Mouse (Mus musculus) brain, embryonic 18.5 days (tissue): Measurements from ENCODE around the gene Plxna2.

Experiments used
- DNase-seq: peaks from one replicate; pipeline ENCODE4 v3.0.0-alpha.2; 2012; ENCODE audit warnings: low read depth, low spot score

Gene Plxna2

DNA sequence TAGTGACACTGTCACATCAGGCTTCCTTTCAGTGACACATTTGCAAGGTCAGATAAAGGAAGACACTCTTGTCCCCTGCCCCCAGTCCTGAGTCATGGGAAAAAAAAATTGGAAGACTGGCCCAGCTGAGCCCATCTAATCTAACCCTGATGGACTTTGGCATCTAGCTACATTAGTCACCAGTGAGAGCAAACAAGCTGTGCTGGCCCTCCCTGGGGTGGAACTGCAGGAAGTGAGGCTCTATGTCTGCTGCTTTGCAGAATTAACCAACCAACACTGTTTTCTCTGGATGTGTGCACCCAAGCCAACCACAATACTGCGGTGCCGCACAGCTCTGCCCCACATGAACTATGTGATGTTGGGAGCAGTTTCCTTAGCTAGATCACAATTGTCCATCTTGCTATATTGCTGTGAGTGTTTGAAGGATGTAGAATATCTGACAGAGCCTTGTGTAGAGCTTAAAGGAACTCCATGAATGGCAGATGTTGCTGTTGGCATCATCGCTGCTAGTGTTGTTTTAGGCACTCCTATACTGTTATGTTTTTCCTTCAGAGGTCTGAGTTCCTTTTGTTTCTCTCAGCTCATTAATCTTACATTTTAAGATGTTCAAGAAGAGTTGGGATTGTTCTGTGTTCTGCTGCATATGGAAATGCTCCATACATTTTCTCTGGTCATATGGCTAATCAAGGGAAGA is 42.6 kb downstream of the Plxna2 start:
- no peak for DNase-seq

DNA sequence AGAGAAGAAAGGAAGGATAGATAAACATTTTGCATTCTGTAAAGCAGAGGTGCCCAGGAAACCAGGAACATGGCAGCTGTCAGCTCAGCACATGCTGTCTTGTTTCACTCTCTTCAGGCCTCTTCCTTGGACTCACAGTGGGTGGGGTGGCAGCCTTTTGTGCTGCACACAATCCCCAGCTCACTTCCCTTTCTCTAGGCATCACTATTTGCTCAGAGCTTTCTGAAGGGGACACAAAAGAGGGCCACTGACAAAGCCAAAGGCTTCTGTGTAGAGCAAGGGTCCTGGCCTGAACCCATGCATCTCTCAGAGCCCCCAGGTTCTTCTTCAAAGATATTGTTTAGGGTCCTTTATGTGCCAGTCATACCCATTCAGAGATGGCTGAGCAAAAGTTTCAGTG is 45.0 kb downstream of the Plxna2 start:
- DNase-seq: no peak

DNA sequence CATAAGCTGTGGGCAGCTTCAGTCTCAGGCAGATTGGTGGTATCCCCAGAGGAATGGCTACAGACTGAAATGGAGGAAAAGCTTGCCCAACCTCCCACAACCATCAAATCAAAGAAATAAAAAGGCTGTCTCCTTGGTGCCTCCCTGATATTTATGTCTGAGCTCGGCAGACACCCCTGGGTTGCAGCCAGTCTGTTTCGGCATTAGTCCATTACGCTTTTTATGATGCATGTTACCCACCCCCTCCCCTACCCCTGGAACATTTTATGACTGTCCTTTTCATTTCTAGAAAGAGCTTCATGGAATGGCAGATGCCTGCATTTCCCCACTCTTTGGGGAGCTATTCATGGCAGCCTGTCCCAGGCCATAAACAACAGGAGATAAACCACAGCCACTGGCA is 47.7 kb downstream of the Plxna2 start:
- no peak for DNase-seq

DNA sequence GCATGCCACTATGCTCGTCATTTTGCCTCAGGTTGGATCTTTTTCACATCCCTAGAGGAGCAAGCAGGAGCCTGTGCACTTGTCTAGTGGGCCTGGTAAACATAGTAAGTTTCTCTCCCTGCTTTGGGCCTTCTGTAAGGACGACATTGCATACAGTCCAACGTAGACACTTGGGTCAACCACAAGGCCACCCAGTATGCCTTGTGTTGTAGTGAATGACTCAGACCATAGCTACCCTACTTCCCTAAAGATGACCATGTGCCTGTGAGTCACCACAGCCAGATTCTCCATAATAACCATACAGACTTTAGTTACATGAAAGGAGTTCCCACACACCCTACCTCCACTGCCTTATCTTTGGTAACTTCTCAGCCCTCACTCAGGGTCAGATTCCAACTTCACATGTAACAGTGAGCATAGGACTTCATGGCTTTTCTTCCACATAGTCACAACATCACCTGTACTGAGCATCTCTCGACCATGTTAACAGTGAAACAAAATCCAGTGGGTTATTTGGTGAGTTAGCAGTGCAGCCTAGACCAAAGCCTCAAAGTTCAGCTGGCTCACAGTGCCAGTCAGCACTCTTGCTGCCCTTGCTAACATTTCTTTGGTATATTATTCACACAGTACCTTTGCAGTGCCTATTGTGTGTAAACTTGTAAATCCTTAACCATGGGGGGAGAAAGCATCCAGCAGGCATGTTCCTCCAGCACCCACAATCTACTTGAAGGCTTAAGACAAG is 53.9 kb downstream of the Plxna2 start:
- no peak for DNase-seq

- DNase-seq: no peak
Measured at GRCm38 (mm10) chr1:194672525-194672894, 54.5 kb downstream of the Plxna2 start.

DNA sequence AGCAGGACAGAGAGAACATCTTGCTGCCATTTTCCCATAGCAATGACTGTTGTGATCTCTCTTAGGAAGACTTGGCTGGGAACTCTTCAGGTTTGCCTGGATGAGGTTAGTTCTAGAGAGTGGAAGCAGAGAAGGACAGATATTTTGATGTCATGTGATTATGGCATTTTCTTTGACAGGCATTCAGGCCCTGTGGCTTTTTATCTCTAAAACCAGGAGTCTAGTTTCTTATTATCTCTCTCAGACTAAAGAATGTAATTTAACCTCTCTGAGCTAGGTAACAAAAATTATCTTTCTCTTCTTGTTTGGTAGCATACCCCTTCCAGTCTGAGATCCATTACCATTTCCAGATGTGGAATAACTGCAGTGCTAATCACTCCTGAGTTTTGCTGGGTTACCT is 55.2 kb downstream of the Plxna2 start:
- DNase-seq: no peak

- no peak for DNase-seq
Measured at GRCm38 (mm10) chr1:194675106-194675890, 57.3 kb downstream of the Plxna2 start.

GRCm38 (mm10) chr1:194675891-194676200 is 57.8 kb downstream of the Plxna2 start:
- no peak for DNase-seq

GRCm38 (mm10) chr1:194677878-194678277 is 59.9 kb downstream of the Plxna2 start:
- DNase-seq: no peak

- DNase-seq: no peak
Measured at GRCm38 (mm10) chr1:194679147-194679546, 61.1 kb downstream of the Plxna2 start.

DNA sequence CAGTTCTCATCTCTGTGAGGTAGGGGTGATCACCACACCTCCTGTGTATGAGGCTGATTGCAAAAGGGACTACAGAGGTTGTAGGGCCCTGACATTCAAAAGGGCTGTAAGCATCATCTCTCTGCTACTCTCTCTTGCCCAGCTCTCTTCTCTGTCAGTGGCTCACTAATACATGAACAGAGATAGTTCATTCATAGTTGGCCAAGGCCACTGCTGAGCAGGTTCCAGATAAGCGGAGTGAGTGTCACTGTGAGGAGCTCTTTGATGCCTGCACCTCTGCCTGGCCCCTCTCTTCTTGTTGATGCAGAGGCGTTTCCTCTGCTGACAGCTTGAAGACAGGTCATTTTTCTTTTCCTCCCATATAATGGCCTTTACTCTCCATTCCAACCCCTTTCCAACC is 62.1 kb downstream of the Plxna2 start:
- no peak for DNase-seq

GRCm38 (mm10) chr1:194682021-194682420 is 64.0 kb downstream of the Plxna2 start:
- no peak for DNase-seq

GRCm38 (mm10) chr1:194683132-194683531 is 65.1 kb downstream of the Plxna2 start:
- no peak for DNase-seq

DNA sequence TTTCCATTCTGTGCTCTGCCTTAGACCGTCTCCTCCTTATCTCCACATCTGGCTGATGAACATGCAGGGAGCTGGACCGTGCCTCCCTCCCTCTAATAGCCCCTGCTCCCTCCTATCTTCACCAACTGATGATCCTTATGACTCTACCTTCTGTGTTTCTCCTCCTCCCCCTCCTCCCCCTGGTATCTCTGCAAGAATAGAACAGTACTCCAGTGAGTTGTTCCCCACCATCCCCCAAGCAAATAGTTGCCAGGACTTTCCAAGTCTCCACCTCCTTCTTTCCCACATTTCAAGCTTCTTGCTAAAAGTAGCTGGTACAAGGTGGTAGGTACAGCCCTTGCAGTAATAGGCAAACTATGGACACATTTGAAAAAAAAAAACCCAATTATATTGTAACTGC is 67.9 kb downstream of the Plxna2 start:
- no peak for DNase-seq

GRCm38 (mm10) chr1:194687746-194688145 is 69.7 kb downstream of the Plxna2 start:
- DNase-seq: no peak

GRCm38 (mm10) chr1:194688161-194688560 is 70.1 kb downstream of the Plxna2 start:
- no peak for DNase-seq

GRCm38 (mm10) chr1:194693063-194693462 is 75.0 kb downstream of the Plxna2 start:
- DNase-seq: no peak

DNA sequence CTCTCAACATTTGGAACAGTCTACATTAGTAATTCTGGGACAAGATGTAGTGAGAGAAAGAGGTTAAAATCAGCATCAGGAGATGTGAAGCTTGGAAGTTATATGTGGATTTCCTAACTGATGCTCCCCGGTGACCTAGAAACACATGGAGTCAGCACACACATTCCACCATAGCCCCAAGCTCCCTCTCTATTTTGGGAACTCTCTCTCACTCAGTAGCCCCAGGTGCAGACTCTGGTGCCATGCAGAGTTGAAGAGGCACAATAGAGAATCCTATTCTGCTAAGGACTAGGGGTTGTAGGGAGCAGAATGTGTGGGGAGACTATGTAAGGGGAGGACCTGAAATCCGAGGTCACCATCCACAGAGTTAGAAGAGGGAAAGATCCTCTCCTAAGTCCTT is 75.5 kb downstream of the Plxna2 start:
- DNase-seq: no peak

- DNase-seq: no peak
Measured at GRCm38 (mm10) chr1:194694805-194695204, 76.8 kb downstream of the Plxna2 start.

- no peak for DNase-seq
Measured at GRCm38 (mm10) chr1:194697439-194697838, 79.4 kb downstream of the Plxna2 start.

DNA sequence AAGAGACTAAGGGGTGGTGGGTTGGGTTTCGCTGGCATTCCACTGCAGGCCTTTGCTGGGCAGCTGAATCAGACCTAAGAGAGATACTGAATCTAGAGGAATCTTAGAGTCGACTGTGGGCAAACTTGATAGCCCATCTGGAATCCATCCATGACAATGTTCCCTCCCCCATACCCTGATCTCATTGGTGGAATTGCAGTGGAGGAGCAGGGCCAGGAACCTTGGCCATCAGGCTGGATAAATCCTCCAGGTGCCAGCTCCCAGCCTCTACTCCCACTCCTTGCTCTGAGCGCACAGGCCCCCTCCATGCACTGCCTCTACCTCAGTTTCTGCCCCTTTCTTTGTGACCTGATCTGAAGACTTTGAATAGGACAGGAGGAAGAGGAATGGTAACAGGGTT is 81.3 kb downstream of the Plxna2 start:
- DNase-seq: no peak

DNA sequence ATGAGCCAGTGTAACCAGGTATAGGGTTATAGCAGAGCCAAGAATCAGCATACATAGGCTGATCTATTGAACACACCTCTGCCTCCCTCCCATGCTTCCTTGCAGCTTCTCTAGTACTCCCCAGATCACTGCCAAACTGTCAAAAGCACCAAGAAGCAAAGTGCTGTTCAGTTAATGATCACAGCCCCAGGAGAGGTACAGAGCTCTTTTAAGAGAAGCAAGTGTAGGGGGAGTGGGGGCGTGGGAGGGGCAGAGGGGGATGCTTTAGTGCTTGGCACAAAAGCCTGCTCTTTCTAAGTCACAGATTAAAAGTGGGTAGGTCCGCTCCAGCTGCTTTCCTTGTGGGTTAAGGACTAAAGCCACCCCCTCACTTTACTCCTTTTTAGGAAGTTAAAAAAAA is 85.2 kb downstream of the Plxna2 start:
- DNase-seq: no peak
